Mouse (Mus musculus): ENCODE measurements around the gene Lefty1. TPM values are rescaled to one million over a fixed set of nuclear protein-coding genes. Genes with fewer than 3 reads are reported as not detected.
"Not testable (repeated sequence)": the region's sequence is repeated elsewhere in the genome, so short reads cannot be mapped to it uniquely, and the experiment has no call there.

Gene Lefty1
- polyA plus RNA-seq, 1 experiment from 2014 or later, result 1.1 TPM

GRCm38 (mm10) chr1:180981298-180982046 is 46.6 kb downstream of the Lefty1 start:
- not testable (repeated sequence) for ATAC-seq (ENCODE audit: low FRiP score); DNase-seq (ENCODE audit: low spot score, missing footprints); H3K4me1 ChIP-seq (ENCODE audit: control insufficient read depth, insufficient read depth, low read length); H3K27me3 ChIP-seq (ENCODE audit: control insufficient read depth, insufficient read depth, low read length); H3K36me3 ChIP-seq (ENCODE audit: control insufficient read depth, insufficient read depth, low read length); H3K4me3 ChIP-seq (ENCODE audit: low read depth, low read length); H3K27ac ChIP-seq (ENCODE audit: low read depth, low read length); H3K9ac ChIP-seq (ENCODE audit: low read length); H3K9me3 ChIP-seq (ENCODE audit: control insufficient read depth, low read length); H3K4me2 ChIP-seq
- 84% methylated on average over 7 of the region's 7 CpGs for WGBS

GRCm38 (mm10) chr1:180986701-180987100 is 51.9 kb downstream of the Lefty1 start:
- Histone ChIP-seq H3K4me1 (ENCODE audit: control insufficient read depth, insufficient read depth, low read length) (no peaks in the 10 kb centered on the region), H3K9me3 (ENCODE audit: control insufficient read depth, low read length) (no peaks in the 10 kb centered on the region), H3K36me3 (ENCODE audit: control insufficient read depth, insufficient read depth, low read length) (no peaks in the 10 kb centered on the region), H3K4me2 (no peak overlapping the region), H3K4me3 (ENCODE audit: low read depth, low read length) (no peak overlapping the region), H3K27me3 (ENCODE audit: control insufficient read depth, insufficient read depth, low read length) (no peaks in the 10 kb centered on the region), H3K9ac (ENCODE audit: low read length) (no peak overlapping the region), H3K27ac (ENCODE audit: low read depth, low read length) (no peak overlapping the region)
- DNase-seq (ENCODE audit: low spot score, missing footprints) (no peak), ATAC-seq (ENCODE audit: low FRiP score) (no peak)
- WGBS, result 91% methylated on average over 8 of the region's 8 CpGs

GRCm38 (mm10) chr1:180987759-180988158 is 52.9 kb downstream of the Lefty1 start:
- H3K9ac ChIP-seq (ENCODE audit: low read length), result no peak overlapping the region
- H3K4me2 ChIP-seq, result no peak overlapping the region
- ATAC-seq (ENCODE audit: low FRiP score) (no peak), DNase-seq (ENCODE audit: low spot score, missing footprints) (peak; percentile 95)
- no peaks in the 10 kb centered on the region for H3K27me3 ChIP-seq (ENCODE audit: control insufficient read depth, insufficient read depth, low read length)
- no peaks in the 10 kb centered on the region for H3K36me3 ChIP-seq (ENCODE audit: control insufficient read depth, insufficient read depth, low read length)
- H3K27ac ChIP-seq (ENCODE audit: low read depth, low read length), result no peak overlapping the region
- WGBS, result 4% methylated on average over 9 of the region's 9 CpGs
- H3K9me3 ChIP-seq (ENCODE audit: control insufficient read depth, low read length), result no peaks in the 10 kb centered on the region
- H3K4me1 ChIP-seq (ENCODE audit: control insufficient read depth, insufficient read depth, low read length), result no peaks in the 10 kb centered on the region
- H3K4me3 ChIP-seq (ENCODE audit: low read depth, low read length), result no peak overlapping the region

Other genes with a start within 250 kb of the Lefty1 start
- 0.08 TPM in 1 of 2 replicates, not detected in the other for gene Mixl1, start 238.0 kb upstream of the Lefty1 start, polyA plus RNA-seq (2014; fragmentation: Nextera tagmentation; extraction: Ambion mirVana)
- 20.8 and 21.6 TPM in 2 replicates for gene Acbd3, start 209.0 kb upstream of the Lefty1 start, polyA plus RNA-seq (2014; fragmentation: Nextera tagmentation; extraction: Ambion mirVana)
- 3,662 and 3,728 TPM in 2 replicates for gene H3f3a, start 121.1 kb upstream of the Lefty1 start, polyA plus RNA-seq (2014; fragmentation: Nextera tagmentation; extraction: Ambion mirVana)
- 34.1 and 35.1 TPM in 2 replicates for gene Sde2, start 83.9 kb upstream of the Lefty1 start, polyA plus RNA-seq (2014; fragmentation: Nextera tagmentation; extraction: Ambion mirVana)
- not detected in 2 replicates for gene Lefty2, start 41.9 kb upstream of the Lefty1 start, polyA plus RNA-seq (2014; fragmentation: Nextera tagmentation; extraction: Ambion mirVana)
- gene Pycr2, start 30.7 kb upstream of the Lefty1 start, polyA plus RNA-seq (2014; fragmentation: Nextera tagmentation; extraction: Ambion mirVana), result 85.4 and 97.9 TPM in 2 replicates
- 2.4 and 2.5 TPM in 2 replicates for gene Tmem63a, start 7.3 kb downstream of the Lefty1 start, polyA plus RNA-seq (2014; fragmentation: Nextera tagmentation; extraction: Ambion mirVana)
- gene Ephx1, start 85.9 kb downstream of the Lefty1 start, polyA plus RNA-seq (2014; fragmentation: Nextera tagmentation; extraction: Ambion mirVana), result 0.87 and 1.6 TPM in 2 replicates
- gene 9130409I23Rik, start 116.2 kb downstream of the Lefty1 start, polyA plus RNA-seq (2014; fragmentation: Nextera tagmentation; extraction: Ambion mirVana), result 0.08 TPM in 1 of 2 replicates, not detected in the other
- 35.1 and 36.9 TPM in 2 replicates for gene Nvl, start 209.2 kb downstream of the Lefty1 start, polyA plus RNA-seq (2014; fragmentation: Nextera tagmentation; extraction: Ambion mirVana)
- gene Cnih4, start 209.7 kb downstream of the Lefty1 start, polyA plus RNA-seq (2014; fragmentation: Nextera tagmentation; extraction: Ambion mirVana), result 93.6 and 101 TPM in 2 replicates